Mouse (Mus musculus) lung, embryonic 15.5 days (tissue): Measurements from ENCODE around the gene Cenpx. TPM values are rescaled to one million over a fixed set of nuclear protein-coding genes. Genes with fewer than 3 reads are reported as not detected.

Experiments
- ATAC-seq: fragments of 200-750 bp; cut with Nextera tagmentation; 2 replicates; pipeline ENCODE4 v1.8.0; 2017; ENCODE audit warnings: moderate number of reproducible peaks, borderline replicate concordance; ENCODE audit not compliant: low FRiP score, low TSS enrichment; ENCODE audit errors: extremely low read depth
- H3K27ac ChIP-seq: fragments of 300-500 bp; sonication (generic); 2 replicates; pipeline ENCODE4 v1.5.1; 2015; ENCODE audit warnings: moderate library complexity, mild to moderate bottlenecking, inconsistent platforms
- H3K27me3 ChIP-seq: fragments of 300-500 bp; sonication (generic); 2 replicates; pipeline ENCODE4 v1.6.1; 2015; ENCODE audit warnings: inconsistent platforms
- H3K36me3 ChIP-seq: fragments of 300-500 bp; sonication (generic); 2 replicates; pipeline ENCODE4 v1.6.1; 2015; ENCODE audit warnings: inconsistent platforms
- H3K4me1 ChIP-seq: fragments of 300-500 bp; sonication (generic); 2 replicates; pipeline ENCODE4 v1.6.1; 2015; ENCODE audit warnings: inconsistent platforms
- H3K4me2 ChIP-seq: fragments of 300-500 bp; sonication (generic); 2 replicates; pipeline ENCODE4 v1.6.1; 2015; ENCODE audit warnings: inconsistent platforms, mild to moderate bottlenecking, moderate library complexity
- H3K4me3 ChIP-seq: fragments of 300-500 bp; sonication (generic); 2 replicates; pipeline ENCODE4 v1.5.1; 2015; ENCODE audit warnings: mild to moderate bottlenecking, inconsistent platforms
- H3K9ac ChIP-seq: fragments of 300-500 bp; sonication (generic); 2 replicates; pipeline ENCODE4 v1.6.1; 2015; ENCODE audit warnings: inconsistent platforms
- H3K9me3 ChIP-seq: fragments of 300-500 bp; sonication (generic); 2 replicates; pipeline ENCODE4 v1.6.1; 2016; ENCODE audit warnings: inconsistent platforms
- WGBS: fragments of 180-500 bp; shearing (Covaris S2); methylation state at CpG from one replicate; pipeline ENCODE4 v1.1.7; 2015; 5-methylcytosine and 5-hydroxymethylcytosine counted together
- polyA plus RNA-seq: library from polyadenylated mRNA; unstranded; fragments of >200 nt; fragmentation: Nextera tagmentation; extraction: Ambion mirVana; gene quantifications from 2 replicates; pipeline ENCODE4 v1.2.1, GENCODE M21; 2015

Gene Cenpx
- polyA plus RNA-seq, 1 experiment from 2014 or later: 160 TPM

DNA sequence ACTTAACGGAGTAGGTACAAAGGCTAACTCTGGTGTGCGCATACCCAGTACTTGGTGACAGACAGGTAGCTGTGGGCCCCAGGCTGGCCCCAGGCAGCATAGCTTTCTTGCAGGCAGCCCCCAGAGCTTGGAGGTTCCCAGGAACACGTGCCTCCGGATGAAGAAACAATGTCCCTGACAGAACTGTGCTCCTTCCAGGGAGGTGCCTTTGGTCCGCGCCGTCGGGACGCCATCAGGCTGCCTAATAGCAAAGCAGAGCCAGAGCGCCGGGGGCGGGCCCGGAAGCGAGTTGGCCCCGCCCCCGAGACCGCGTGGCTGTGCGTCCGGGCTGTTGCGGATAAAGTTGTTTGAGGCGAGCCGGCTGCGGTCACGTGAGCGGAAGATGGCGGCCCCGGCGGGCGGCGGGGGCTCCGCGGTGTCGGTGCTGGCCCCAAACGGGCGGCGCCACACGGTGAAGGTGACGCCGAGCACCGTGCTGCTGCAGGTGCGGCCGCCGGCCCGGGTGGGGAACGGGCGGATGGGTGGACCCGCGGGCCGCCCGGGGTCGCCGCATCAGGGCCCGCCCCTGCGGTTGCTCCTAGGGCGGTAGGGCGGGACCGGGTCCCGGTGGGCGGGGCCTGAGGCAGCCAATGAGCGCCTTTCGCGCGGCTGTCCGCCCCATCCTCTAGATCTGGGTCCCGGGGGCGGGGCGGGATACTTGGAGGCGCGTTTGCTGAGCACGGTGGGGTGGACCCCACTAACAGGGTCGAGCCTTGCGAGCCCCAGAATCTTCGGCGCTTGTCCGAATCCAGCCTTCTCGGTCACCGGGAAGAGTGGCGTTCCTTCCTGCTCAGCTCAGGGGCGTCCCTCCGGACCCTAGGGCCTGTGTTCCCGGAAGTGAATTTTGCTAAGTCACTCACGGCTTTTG, 40.6 kb downstream of the Cenpx start, which contains the start of gene Aspscr1:
Aspscr1 (plus strand) TSS at position 287 of the 907 bp plus-strand sequence.
- Histone ChIP-seq H3K36me3 (peaks cover 10% of the 10 kb centered on the region), H3K9me3 (no peaks in the 10 kb centered on the region)
- under 1% methylated on average over 83 of the region's 83 CpGs for WGBS

GRCm38 (mm10) chr11:120666617-120667016, 46.9 kb downstream of the Cenpx start:
- H3K36me3 ChIP-seq: no peaks in the 10 kb centered on the region
- H3K9ac ChIP-seq: no peak overlapping the region
- H3K4me1 ChIP-seq: peaks cover 10% of the 10 kb centered on the region; the same call in 1 of the 2 replicates
- no peak for ATAC-seq
- WGBS: 3% methylated on average over 3 of the region's 3 CpGs
- no peak overlapping the region for H3K4me2 ChIP-seq
- no peak overlapping the region for H3K4me3 ChIP-seq
- H3K27me3 ChIP-seq: peaks cover 35% of the 10 kb centered on the region
- H3K27ac ChIP-seq: no peak overlapping the region
- no peaks in the 10 kb centered on the region for H3K9me3 ChIP-seq

More for the DNA sequence above, 40.6 kb downstream of the Cenpx start, which contains the start of gene Aspscr1:
- Histone ChIP-seq H3K27me3 (no peaks in the 10 kb centered on the region), H3K4me2 (peak within 1 kb of the TSS; percentile 83), H3K4me3 (peak within 1 kb of the TSS; percentile 62), H3K4me1 (peaks cover 7% of the 10 kb centered on the region), H3K9ac (peak within 1 kb of the TSS; percentile 64), H3K27ac (peak within 1 kb of the TSS; percentile 86)
- peak; percentile 97 for ATAC-seq

DNA sequence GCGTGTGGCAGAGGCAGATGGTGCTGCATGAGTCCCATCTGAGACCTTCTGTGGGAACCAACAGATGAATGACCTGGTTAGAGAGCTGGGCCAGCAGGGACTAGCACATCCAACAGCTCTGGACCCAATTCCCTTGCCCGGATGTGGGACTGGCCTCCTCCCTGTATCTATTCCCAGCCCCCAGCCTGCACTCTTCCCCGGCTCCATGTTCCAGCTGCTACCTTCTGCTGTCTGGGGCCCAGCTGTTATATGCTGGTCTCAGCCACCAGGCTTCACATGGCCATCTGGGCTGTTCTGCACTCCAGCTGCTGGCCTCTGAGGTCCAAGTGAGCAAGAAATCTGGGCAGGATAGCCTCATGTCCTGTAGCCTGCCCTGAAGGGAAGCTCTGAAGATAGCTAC, 48.1 kb downstream of the Cenpx start:
- WGBS: 50% methylated on average over 3 of the region's 3 CpGs
- Histone ChIP-seq H3K4me2 (no peak overlapping the region), H3K27me3 (peaks cover 47% of the 10 kb centered on the region), H3K9ac (no peak overlapping the region), H3K27ac (no peak overlapping the region), H3K9me3 (no peaks in the 10 kb centered on the region), H3K36me3 (no peaks in the 10 kb centered on the region), H3K4me1 (peaks cover 18% of the 10 kb centered on the region), H3K4me3 (no peak overlapping the region)
- ATAC-seq: peak; percentile 68; the same call in 1 of the 2 replicates

DNA sequence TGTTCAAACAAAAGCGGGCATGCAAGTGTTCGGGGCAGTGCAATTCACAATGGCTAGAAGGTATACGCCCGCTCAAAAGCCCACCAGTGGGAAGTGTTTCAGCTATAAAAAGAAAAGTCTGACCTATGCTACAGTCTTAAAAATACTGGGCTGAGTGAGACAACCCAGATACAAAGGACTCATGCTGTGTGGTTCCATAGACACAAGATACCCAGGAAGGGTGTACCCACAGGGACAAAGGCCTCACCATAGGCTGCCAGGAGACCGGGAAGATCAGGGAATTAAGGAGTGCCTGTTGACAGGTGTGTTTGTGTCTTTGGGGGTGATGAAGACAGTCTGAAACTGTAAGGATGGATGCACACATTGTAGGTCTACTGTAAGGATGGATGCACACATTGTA, 49.8 kb downstream of the Cenpx start:
- Histone ChIP-seq H3K36me3 (no peaks in the 10 kb centered on the region), H3K4me3 (no peak overlapping the region), H3K27me3 (peaks cover 64% of the 10 kb centered on the region), H3K9ac (no peak overlapping the region), H3K9me3 (no peaks in the 10 kb centered on the region), H3K27ac (no peak overlapping the region), H3K4me1 (peaks cover 27% of the 10 kb centered on the region), H3K4me2 (no peak overlapping the region)
- WGBS: 79% methylated on average over 5 of the region's 5 CpGs
- ATAC-seq: no peak

GRCm38 (mm10) chr11:120662759-120663158, 50.8 kb downstream of the Cenpx start:
- H3K27me3 ChIP-seq: peaks cover 73% of the 10 kb centered on the region
- WGBS: 53% methylated on average over 6 of the region's 6 CpGs

GRCm38 (mm10) chr11:120661076-120661460, 52.5 kb downstream of the Cenpx start, which contains the start of gene Notum:
Gene Notum (minus strand): TSS chr11:120661175.
- Histone ChIP-seq H3K27ac (no peak within 1 kb of the TSS), H3K9ac (peak within 1 kb of the TSS; percentile 38), H3K4me2 (peak within 1 kb of the TSS; percentile 74), H3K4me1 (peaks cover 21% of the 10 kb centered on the region), H3K4me3 (peak within 1 kb of the TSS; percentile 48), H3K27me3 (peaks cover 90% of the 10 kb centered on the region), H3K9me3 (no peaks in the 10 kb centered on the region), H3K36me3 (no peaks in the 10 kb centered on the region)
- ATAC-seq: 0 out of 2 replicates have a peak, but pooled peaks have one; percentile 3
- under 1% methylated on average over 35 of the region's 35 CpGs for WGBS

More at GRCm38 (mm10) chr11:120662759-120663158, 50.8 kb downstream of the Cenpx start:
- Histone ChIP-seq H3K36me3 (no peaks in the 10 kb centered on the region), H3K9me3 (no peaks in the 10 kb centered on the region), H3K4me1 (peaks cover 27% of the 10 kb centered on the region), H3K4me2 (no peak overlapping the region), H3K9ac (no peak overlapping the region), H3K4me3 (no peak overlapping the region), H3K27ac (no peak overlapping the region)
- ATAC-seq: no peak

Other genes with a start within 250 kb of the Cenpx start
- 43.8 and 44.6 TPM in 2 replicates for gene Arl16, start 246.1 kb downstream of the Cenpx start, polyA plus RNA-seq
- 125 and 133 TPM in 2 replicates for gene Mrpl12, start 229.1 kb downstream of the Cenpx start, polyA plus RNA-seq
- 67.5 and 70.9 TPM in 2 replicates for gene Slc25a10, start 221.9 kb downstream of the Cenpx start, polyA plus RNA-seq
- gene Gcgr, start 183.0 kb downstream of the Cenpx start, polyA plus RNA-seq: 0.91 and 1.1 TPM in 2 replicates
- 205 and 209 TPM in 2 replicates for gene Mcrip1, start 164.0 kb downstream of the Cenpx start, polyA plus RNA-seq
- 0.65 and 1.7 TPM in 2 replicates for gene Ppp1r27, start 162.6 kb downstream of the Cenpx start, polyA plus RNA-seq
- 847 and 883 TPM in 2 replicates for gene P4hb, start 140.5 kb downstream of the Cenpx start, polyA plus RNA-seq
- gene Arhgdia, start 132.1 kb downstream of the Cenpx start, polyA plus RNA-seq: 697 and 699 TPM in 2 replicates
- 511 and 543 TPM in 2 replicates for gene Alyref, start 115.4 kb downstream of the Cenpx start, polyA plus RNA-seq
- 215 and 222 TPM in 2 replicates for gene Anapc11, start 115.3 kb downstream of the Cenpx start, polyA plus RNA-seq
- gene Npb, start 105.3 kb downstream of the Cenpx start, polyA plus RNA-seq: 0.78 and 1.4 TPM in 2 replicates
- 103 and 126 TPM in 2 replicates for gene Pcyt2, start 95.8 kb downstream of the Cenpx start, polyA plus RNA-seq
- 32.6 and 34.3 TPM in 2 replicates for gene Sirt7, start 88.5 kb downstream of the Cenpx start, polyA plus RNA-seq
- gene Mafg, start 80.1 kb downstream of the Cenpx start, polyA plus RNA-seq: 23.3 and 24.5 TPM in 2 replicates
- 25.4 and 27.2 TPM in 2 replicates for gene Pycr1, start 70.0 kb downstream of the Cenpx start, polyA plus RNA-seq
- 0.55 and 1.3 TPM in 2 replicates for gene Myadml2, start 65.6 kb downstream of the Cenpx start, polyA plus RNA-seq
- 4.1 and 4.3 TPM in 2 replicates for gene Notum, start 52.6 kb downstream of the Cenpx start, polyA plus RNA-seq
- gene Aspscr1, start 40.8 kb downstream of the Cenpx start, polyA plus RNA-seq: 138 and 143 TPM in 2 replicates
- gene Lrrc45, start 187 bp upstream of the Cenpx start, polyA plus RNA-seq: 57.9 and 59.9 TPM in 2 replicates
- gene Rac3, start 7.7 kb upstream of the Cenpx start, polyA plus RNA-seq: 54.9 and 60.5 TPM in 2 replicates
- gene Dcxr, start 13.5 kb upstream of the Cenpx start, polyA plus RNA-seq: 45.1 and 55.1 TPM in 2 replicates
- 102 and 103 TPM in 2 replicates for gene Cbr2, start 18.4 kb upstream of the Cenpx start, polyA plus RNA-seq
- gene Hmga1b, start 49.1 kb upstream of the Cenpx start, polyA plus RNA-seq: 3.9 and 4.8 TPM in 2 replicates
- 35.4 and 38.3 TPM in 2 replicates for gene Rfng, start 70.5 kb upstream of the Cenpx start, polyA plus RNA-seq
- gene Gps1, start 70.5 kb upstream of the Cenpx start, polyA plus RNA-seq: 205 and 213 TPM in 2 replicates
- 84.3 and 90.4 TPM in 2 replicates for gene Dus1l, start 82.7 kb upstream of the Cenpx start, polyA plus RNA-seq
- gene Fasn, start 110.8 kb upstream of the Cenpx start, polyA plus RNA-seq: 49.0 and 53.2 TPM in 2 replicates
- gene Ccdc57, start 219.1 kb upstream of the Cenpx start, polyA plus RNA-seq: 6.6 and 6.8 TPM in 2 replicates
- 67.1 and 73.0 TPM in 2 replicates for gene Slc16a3, start 234.7 kb upstream of the Cenpx start, polyA plus RNA-seq